Mouse (Mus musculus) MN1 (cell line): ENCODE data around the gene Ncapd2.

Experiments used
- DNase-seq: peaks from one replicate; pipeline ENCODE4 v3.0.0-alpha.2; 2016; ENCODE audit warnings: low spot score

The Ncapd2 gene

GRCm38 (mm10) chr6:125191332-125192015, at the start of gene Ncapd2, which contains the start of gene Mrpl51:
Gene Ncapd2 (minus strand): TSS chr6:125191701.
Gene Mrpl51 (plus strand): TSS chr6:125191801.
- peak; percentile 98 for DNase-seq

GRCm38 (mm10) chr6:125240617-125241016, 49.1 kb upstream of the Ncapd2 start:
- no peak for DNase-seq

GRCm38 (mm10) chr6:125239547-125239946, 48.0 kb upstream of the Ncapd2 start:
- DNase-seq, result no peak

GRCm38 (mm10) chr6:125238396-125238795, 46.9 kb upstream of the Ncapd2 start:
- DNase-seq, result no peak

- no peak for DNase-seq
These were observed 45.9 kb upstream of the Ncapd2 start for GRCm38 (mm10) chr6:125237421-125237820.

GRCm38 (mm10) chr6:125236782-125237181, 45.3 kb upstream of the Ncapd2 start, which contains the start of gene Cd27:
Gene Cd27 (minus strand): TSS chr6:125237010.
- no peak for DNase-seq

- DNase-seq, result no peak
These were observed 44.8 kb upstream of the Ncapd2 start for GRCm38 (mm10) chr6:125236341-125236740.

GRCm38 (mm10) chr6:125234520-125234828, 43.0 kb upstream of the Ncapd2 start:
- DNase-seq, result no peak

- DNase-seq, result no peak
These were observed 42.5 kb upstream of the Ncapd2 start for GRCm38 (mm10) chr6:125233816-125234519.

GRCm38 (mm10) chr6:125232516-125232915, 41.0 kb upstream of the Ncapd2 start:
- DNase-seq, result no peak

GRCm38 (mm10) chr6:125232045-125232437, 40.5 kb upstream of the Ncapd2 start:
- DNase-seq, result no peak

GRCm38 (mm10) chr6:125231117-125232044, 39.9 kb upstream of the Ncapd2 start, which contains the start of gene Tapbpl:
Gene Tapbpl (minus strand): TSS chr6:125231860.
- DNase-seq, result peak; percentile 52

GRCm38 (mm10) chr6:125230571-125230970, 39.1 kb upstream of the Ncapd2 start:
- no peak for DNase-seq

- peak; percentile 33 for DNase-seq
These were observed 34.1 kb upstream of the Ncapd2 start for GRCm38 (mm10) chr6:125225518-125226115.

GRCm38 (mm10) chr6:125222577-125222976, 31.1 kb upstream of the Ncapd2 start:
- no peak for DNase-seq

- DNase-seq, result no peak
These were observed 30.6 kb upstream of the Ncapd2 start for GRCm38 (mm10) chr6:125222146-125222545.

- no peak for DNase-seq
These were observed 29.7 kb upstream of the Ncapd2 start for GRCm38 (mm10) chr6:125221115-125221745.

GRCm38 (mm10) chr6:125218963-125219362, 27.5 kb upstream of the Ncapd2 start:
- peak; percentile 69 for DNase-seq

- no peak for DNase-seq
These were observed 26.4 kb upstream of the Ncapd2 start for GRCm38 (mm10) chr6:125217899-125218298.

- DNase-seq, result no peak
These were observed 25.4 kb upstream of the Ncapd2 start for GRCm38 (mm10) chr6:125216898-125217297.

- peak; percentile 94 for DNase-seq
These were observed 23.9 kb upstream of the Ncapd2 start, which contains the start of gene Vamp1 for GRCm38 (mm10) chr6:125215148-125215954. Gene Vamp1 (plus strand): TSS chr6:125215551.
